Mouse (Mus musculus) layer of hippocampus, postnatal 36 days (tissue): ENCODE results near the gene Prcd. TPM values are rescaled to one million over a fixed set of nuclear protein-coding genes. Genes with fewer than 3 reads are reported as not detected.
"Not testable (repeated sequence)": the region's sequence is repeated elsewhere in the genome, so short reads cannot be mapped to it uniquely, and the experiment has no call there.

Experiments
- DNase-seq, 2 experiments: peaks; one replicate each; pipeline ENCODE4 v3.0.0; 2022
- total RNA-seq, 2 experiments: library from RNA; stranded (reverse); gene quantifications; 2 replicates each; pipeline ENCODE4 v1.2.3; 2021

Prcd gene
- total RNA-seq, 2 experiments from 2014 or later = 5.0 to 5.2 TPM

- DNase-seq = no peak
These were observed 26.8 kb upstream of the Prcd start, which contains the start of gene Rhbdf2 for GRCm38 (mm10) chr11:116626299-116627071. Gene Rhbdf2 (minus strand): TSS chr11:116627019.

GRCm38 (mm10) chr11:116627072-116628020 is 26.0 kb upstream of the Prcd start:
- no peak for DNase-seq

GRCm38 (mm10) chr11:116628712-116629111 is 24.6 kb upstream of the Prcd start:
- DNase-seq = peak; percentile 80 to 86

- DNase-seq = no peak
These were observed 23.9 kb upstream of the Prcd start for GRCm38 (mm10) chr11:116629472-116629871.

- no peak for DNase-seq
These were observed 23.0 kb upstream of the Prcd start for GRCm38 (mm10) chr11:116630171-116630965.

- no peak for DNase-seq
These were observed 20.4 kb upstream of the Prcd start for GRCm38 (mm10) chr11:116632962-116633361.

GRCm38 (mm10) chr11:116636607-116637006 is 16.7 kb upstream of the Prcd start:
- DNase-seq = not testable (repeated sequence)

GRCm38 (mm10) chr11:116641168-116641567 is 12.2 kb upstream of the Prcd start:
- DNase-seq = no peak

- DNase-seq = no peak
These were observed 11.6 kb upstream of the Prcd start for GRCm38 (mm10) chr11:116641731-116642130.

- DNase-seq = peak; percentile 88 to 92
These were observed 10.4 kb upstream of the Prcd start for GRCm38 (mm10) chr11:116642681-116643578.

- DNase-seq = no peak
These were observed 9.6 kb upstream of the Prcd start for GRCm38 (mm10) chr11:116643579-116644224.

GRCm38 (mm10) chr11:116644225-116645112 is 8.9 kb upstream of the Prcd start:
- no peak for DNase-seq

- no peak for DNase-seq
These were observed 7.8 kb upstream of the Prcd start for GRCm38 (mm10) chr11:116645446-116646110.

GRCm38 (mm10) chr11:116646136-116646535 is 7.2 kb upstream of the Prcd start:
- DNase-seq = no peak

GRCm38 (mm10) chr11:116646771-116647170 is 6.6 kb upstream of the Prcd start:
- DNase-seq = no peak

GRCm38 (mm10) chr11:116647340-116647991 is 5.9 kb upstream of the Prcd start:
- DNase-seq = no peak

GRCm38 (mm10) chr11:116648213-116648921 is 5.0 kb upstream of the Prcd start:
- DNase-seq = no peak

GRCm38 (mm10) chr11:116648976-116649375 is 4.4 kb upstream of the Prcd start:
- DNase-seq = no peak
